Mouse (Mus musculus): ENCODE results near the gene Map3k7cl.

GRCm38 (mm10) chr16:87564564-87564963, 11.4 kb downstream of the Map3k7cl start:
- no peak for TF ChIP-seq CTCF (conservative IDR thresholded peaks at IDR 0.05; ENCODE audit: insufficient read depth, insufficient read length, low read depth, low read length)
- no peak for TF ChIP-seq POLR2A (IDR thresholded peaks at IDR 0.05; ENCODE audit: low read depth, low read length)
